Mouse (Mus musculus) B cell, adult 67 days (primary cell): ENCODE data around the gene Ptch1. TPM values are rescaled to one million over a fixed set of nuclear protein-coding genes. Genes with fewer than 3 reads are reported as not detected.

Experiments used
- total RNA-seq, 2 experiments: library from RNA; stranded (reverse); gene quantifications; 4 replicates each; pipeline ENCODE4 v1.2.4; 2023

Gene Ptch1
- total RNA-seq, result 10 to 100 TPM; 26.6 to 30.4 TPM

GRCm38 (mm10) chr13:63573256-63573835, at the start of gene Ptch1:
Ptch1 (minus strand) TSS chr13:63573598.

GRCm38 (mm10) chr13:63496646-63497582, 76.5 kb downstream of the Ptch1 start, which contains the start of gene Fancc:
Fancc (minus strand) TSS chr13:63497278.

Other genes with a start within 250 kb of the Ptch1 start
- gene Fancc, start 76.3 kb downstream of the Ptch1 start, total RNA-seq, result 10 to 100 TPM; 23.4 to 28.6 TPM
- gene Ercc6l2, start 241.6 kb upstream of the Ptch1 start, total RNA-seq, result 10 to 100 TPM; 33.2 to 39.8 TPM